Mouse (Mus musculus) hindbrain, embryonic 16.5 days (tissue): Measurements from ENCODE around the gene Jam3. TPM values are rescaled to one million over a fixed set of nuclear protein-coding genes. Genes with fewer than 3 reads are reported as not detected.

Experiments used
- ATAC-seq: fragments of 200-750 bp; cut with Nextera tagmentation; 2 replicates; pipeline ENCODE4 v1.8.0; 2017; ENCODE audit warnings: moderate TSS enrichment, moderate library complexity
- H3K27ac ChIP-seq: fragments of 300-500 bp; sonication (generic); 2 replicates; pipeline ENCODE4 v1.5.1; 2014; ENCODE audit warnings: low read depth, mild to moderate bottlenecking, control low read depth, low read length, moderate library complexity
- H3K27me3 ChIP-seq: fragments of 300-500 bp; sonication (generic); replicated peaks from 2 replicates; pipeline ENCODE4 v1.6.1; 2014; ENCODE audit warnings: low read length; ENCODE audit not compliant: control insufficient read depth, insufficient read depth
- H3K36me3 ChIP-seq: fragments of 300-500 bp; sonication (generic); 2 replicates; pipeline ENCODE4 v1.6.1; 2014; ENCODE audit warnings: mild to moderate bottlenecking, low read length, moderate library complexity, mixed read lengths; ENCODE audit not compliant: control insufficient read depth, insufficient read depth
- H3K4me1 ChIP-seq: fragments of 300-500 bp; sonication (generic); 2 replicates; pipeline ENCODE4 v1.6.1; 2014; ENCODE audit warnings: low read depth, low read length; ENCODE audit not compliant: control insufficient read depth, insufficient read depth
- H3K4me2 ChIP-seq: fragments of 300-500 bp; sonication (generic); 2 replicates; pipeline ENCODE4 v1.6.1; 2014; ENCODE audit warnings: mild to moderate bottlenecking, low read length, control low read depth, moderate library complexity
- H3K4me3 ChIP-seq: fragments of 300-500 bp; sonication (generic); 2 replicates; pipeline ENCODE4 v1.5.1; 2014; ENCODE audit warnings: mild to moderate bottlenecking, low read length, control low read depth, moderate library complexity
- H3K9ac ChIP-seq: fragments of 300-500 bp; sonication (generic); 2 replicates; pipeline ENCODE4 v1.6.1; 2014; ENCODE audit warnings: low read depth, mild to moderate bottlenecking, control low read depth, low read length, moderate library complexity
- H3K9me3 ChIP-seq: fragments of 300-500 bp; sonication (generic); 2 replicates; pipeline ENCODE4 v1.6.1; 2014; ENCODE audit warnings: mild to moderate bottlenecking, low read length, moderate library complexity; ENCODE audit not compliant: control insufficient read depth
- WGBS: fragments of 180-500 bp; shearing (Covaris S2); extraction: QIAGEN DNeasy Blood & Tissue Kit; methylation state at CpG from one replicate; pipeline ENCODE4 v1.1.7; 2014; 5-methylcytosine and 5-hydroxymethylcytosine counted together
- polyA plus RNA-seq: library from polyadenylated mRNA; unstranded; fragments of >200 nt; fragmentation: Nextera tagmentation; extraction: Ambion mirVana; gene quantifications from 2 replicates; pipeline ENCODE4 v1.2.1, GENCODE M21; 2015

Gene Jam3
- polyA plus RNA-seq, 1 experiment from 2014 or later, result 43.0 TPM

DNA sequence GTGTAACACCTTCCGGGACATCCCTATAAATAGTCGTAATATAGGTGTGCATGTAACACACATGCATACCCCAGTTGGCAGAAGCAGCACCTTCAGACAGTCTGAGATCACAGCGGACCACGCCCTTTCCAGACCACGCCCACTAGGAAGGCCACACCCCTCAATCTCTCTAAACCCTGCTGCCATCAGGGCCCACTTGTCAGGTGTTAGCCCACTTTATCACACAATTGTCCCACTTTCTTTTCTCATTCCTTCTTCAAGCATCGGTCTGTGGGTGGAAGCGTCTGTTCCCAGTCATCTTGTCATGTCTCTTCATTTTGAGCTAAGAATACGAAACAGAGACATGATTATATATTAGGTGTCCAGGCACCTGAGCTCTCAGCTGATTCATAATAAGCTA is 35.2 kb upstream of the Jam3 start:
- no peak overlapping the region for H3K4me3 ChIP-seq
- H3K9me3 ChIP-seq, result no peaks in the 10 kb centered on the region
- H3K4me1 ChIP-seq, result peaks cover 28% of the 10 kb centered on the region
- no peaks in the 10 kb centered on the region for H3K36me3 ChIP-seq
- 82% methylated on average over 8 of the region's 8 CpGs for WGBS
- H3K9ac ChIP-seq, result no peak overlapping the region
- H3K27ac ChIP-seq, result no peak overlapping the region
- no peak for ATAC-seq
- H3K27me3 ChIP-seq, result no peaks in the 10 kb centered on the region
- no peak overlapping the region for H3K4me2 ChIP-seq

- 50% methylated on average over 2 of the region's 2 CpGs for WGBS
- no peaks in the 10 kb centered on the region for H3K9me3 ChIP-seq
- peaks cover 28% of the 10 kb centered on the region for H3K4me1 ChIP-seq
- H3K27me3 ChIP-seq, result no peaks in the 10 kb centered on the region
- H3K9ac ChIP-seq, result no peak overlapping the region
- H3K36me3 ChIP-seq, result no peaks in the 10 kb centered on the region
- no peak overlapping the region for H3K4me2 ChIP-seq
- H3K27ac ChIP-seq, result no peak overlapping the region
- ATAC-seq, result no peak
- H3K4me3 ChIP-seq, result no peak overlapping the region
These were observed 34.1 kb upstream of the Jam3 start for GRCm38 (mm10) chr9:27189306-27189705.

DNA sequence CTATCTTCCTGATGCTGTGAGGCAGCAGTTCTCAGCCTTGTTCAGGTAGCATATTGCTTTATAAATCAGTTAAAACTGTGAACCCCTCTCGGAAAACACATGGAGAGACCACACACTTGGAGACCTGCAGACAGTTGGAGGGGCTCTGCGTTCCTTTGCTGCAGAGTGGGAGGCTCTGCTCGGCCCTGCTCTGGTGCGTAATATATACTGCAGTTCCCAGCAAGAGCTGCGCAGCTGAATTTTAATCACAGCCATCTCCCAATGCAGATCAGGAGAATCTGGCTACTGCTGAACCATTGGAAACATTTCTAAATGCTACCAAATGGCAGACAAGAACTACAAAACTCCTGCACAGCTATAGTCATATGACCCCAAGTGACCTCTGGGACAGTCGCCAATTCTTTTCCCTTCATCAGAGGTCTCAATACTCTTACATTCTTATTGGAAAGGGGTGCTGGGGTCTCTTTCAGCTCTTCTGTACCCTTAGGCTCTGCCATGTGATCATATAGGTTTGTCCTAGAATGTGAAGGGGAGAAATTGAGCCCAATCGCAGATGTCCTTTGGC is 33.5 kb upstream of the Jam3 start:
- Histone ChIP-seq H3K27ac (no peak overlapping the region), H3K4me2 (no peak overlapping the region), H3K27me3 (no peaks in the 10 kb centered on the region)

DNA sequence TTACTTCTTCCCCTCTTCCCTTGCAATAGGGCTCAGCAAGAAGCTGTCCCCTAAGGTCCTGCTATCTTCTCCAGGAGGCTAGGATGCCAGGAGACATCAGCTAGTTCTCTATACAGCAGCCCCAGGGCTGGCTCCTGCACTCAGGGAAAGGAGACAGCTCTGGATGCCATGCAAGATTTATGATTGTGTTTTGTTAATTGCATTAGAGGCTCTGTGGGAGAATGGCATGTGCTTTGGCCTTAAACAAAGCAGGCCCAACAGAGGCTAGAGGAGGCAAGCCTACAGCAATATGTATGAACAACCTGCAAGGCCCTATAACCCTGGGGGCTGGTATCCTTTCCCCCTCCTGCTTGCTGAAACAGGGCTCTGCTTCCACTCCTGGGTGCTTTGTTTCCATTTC is 30.6 kb upstream of the Jam3 start:
- H3K36me3 ChIP-seq, result no peaks in the 10 kb centered on the region
- no peak overlapping the region for H3K9ac ChIP-seq
- peaks cover 5% of the 10 kb centered on the region for H3K4me1 ChIP-seq
- no peaks in the 10 kb centered on the region for H3K9me3 ChIP-seq
- H3K27me3 ChIP-seq, result no peaks in the 10 kb centered on the region
- ATAC-seq, result no peak
- H3K4me3 ChIP-seq, result no peak overlapping the region
- no peak overlapping the region for H3K27ac ChIP-seq
- no peak overlapping the region for H3K4me2 ChIP-seq

More for the DNA sequence above, 33.5 kb upstream of the Jam3 start:
- no peaks in the 10 kb centered on the region for H3K36me3 ChIP-seq
- 72% methylated on average over 7 of the region's 7 CpGs for WGBS
- H3K4me1 ChIP-seq, result peaks cover 28% of the 10 kb centered on the region
- ATAC-seq, result no peak
- H3K9ac ChIP-seq, result no peak overlapping the region
- H3K9me3 ChIP-seq, result no peaks in the 10 kb centered on the region
- no peak overlapping the region for H3K4me3 ChIP-seq

GRCm38 (mm10) chr9:27182087-27182486 is 26.9 kb upstream of the Jam3 start:
- H3K27me3 ChIP-seq, result no peaks in the 10 kb centered on the region
- WGBS, result 86% methylated on average over 5 of the region's 5 CpGs
- H3K9me3 ChIP-seq, result no peaks in the 10 kb centered on the region
- no peaks in the 10 kb centered on the region for H3K36me3 ChIP-seq
- H3K4me3 ChIP-seq, result no peak overlapping the region
- H3K27ac ChIP-seq, result no peak overlapping the region
- no peak overlapping the region for H3K4me2 ChIP-seq
- ATAC-seq, result no peak
- no peak overlapping the region for H3K9ac ChIP-seq
- peaks cover 5% of the 10 kb centered on the region for H3K4me1 ChIP-seq

- Histone ChIP-seq H3K9me3 (no peaks in the 10 kb centered on the region), H3K36me3 (no peaks in the 10 kb centered on the region), H3K27me3 (no peaks in the 10 kb centered on the region), H3K9ac (no peak overlapping the region), H3K4me1 (no peaks in the 10 kb centered on the region; the same call in 1 of the 2 replicates), H3K4me2 (no peak overlapping the region), H3K27ac (no peak overlapping the region), H3K4me3 (no peak overlapping the region)
- no peak for ATAC-seq
- 52% methylated on average over 3 of the region's 3 CpGs for WGBS
These were observed 25.3 kb upstream of the Jam3 start for GRCm38 (mm10) chr9:27180492-27180891.

DNA sequence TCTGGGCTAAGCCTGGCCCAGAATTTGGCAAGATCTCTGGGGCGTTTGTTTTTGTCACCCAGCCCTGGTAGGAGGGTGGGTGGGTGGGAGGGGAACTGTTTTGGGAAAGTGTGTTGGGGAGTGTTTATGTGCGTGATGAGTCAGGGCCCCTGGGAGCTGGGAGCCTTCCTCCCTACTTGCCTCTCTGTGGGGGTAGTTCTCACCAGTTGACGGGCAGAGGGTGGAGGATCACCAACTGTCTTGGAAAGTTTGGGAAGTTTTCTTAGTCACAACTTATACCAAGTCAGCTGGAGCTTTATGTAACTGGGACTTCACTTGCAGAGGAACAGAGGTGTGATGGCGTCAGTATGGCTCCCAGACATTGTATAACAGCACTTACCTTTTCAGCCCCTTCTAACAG is 23.7 kb upstream of the Jam3 start:
- Histone ChIP-seq H3K27me3 (no peaks in the 10 kb centered on the region), H3K9me3 (no peaks in the 10 kb centered on the region), H3K4me3 (no peak overlapping the region), H3K9ac (no peak overlapping the region), H3K27ac (no peak overlapping the region), H3K4me2 (no peak overlapping the region), H3K4me1 (peaks cover 1% of the 10 kb centered on the region), H3K36me3 (no peaks in the 10 kb centered on the region)
- 80% methylated on average over 4 of the region's 4 CpGs for WGBS
- no peak for ATAC-seq

DNA sequence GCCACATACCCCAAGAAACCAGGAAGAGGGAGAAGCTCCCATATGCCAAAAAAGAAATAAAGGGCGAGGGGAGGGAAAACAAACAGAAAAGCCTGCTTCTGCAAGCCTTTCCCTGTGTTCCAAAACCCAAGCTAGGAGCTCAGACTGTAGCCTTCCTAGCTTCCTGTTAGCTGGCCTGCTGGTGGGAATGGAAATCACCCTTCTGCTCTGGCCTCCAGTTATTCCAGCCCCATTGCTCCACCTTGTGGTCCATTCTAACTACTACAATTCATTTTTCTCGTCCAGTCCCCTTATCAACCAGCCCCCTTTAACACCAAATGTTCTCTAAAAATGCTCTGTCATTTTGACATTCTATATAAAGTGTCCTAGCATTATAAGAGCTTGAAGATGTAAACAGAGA is 20.9 kb upstream of the Jam3 start:
- Histone ChIP-seq H3K4me1 (peaks cover 2% of the 10 kb centered on the region), H3K4me2 (no peak overlapping the region), H3K27ac (no peak overlapping the region), H3K27me3 (no peaks in the 10 kb centered on the region), H3K4me3 (no peak overlapping the region), H3K9me3 (no peaks in the 10 kb centered on the region), H3K36me3 (no peaks in the 10 kb centered on the region), H3K9ac (no peak overlapping the region)
- WGBS, result 3% methylated on average over 2 of the region's 2 CpGs
- peak; percentile 80 for ATAC-seq

DNA sequence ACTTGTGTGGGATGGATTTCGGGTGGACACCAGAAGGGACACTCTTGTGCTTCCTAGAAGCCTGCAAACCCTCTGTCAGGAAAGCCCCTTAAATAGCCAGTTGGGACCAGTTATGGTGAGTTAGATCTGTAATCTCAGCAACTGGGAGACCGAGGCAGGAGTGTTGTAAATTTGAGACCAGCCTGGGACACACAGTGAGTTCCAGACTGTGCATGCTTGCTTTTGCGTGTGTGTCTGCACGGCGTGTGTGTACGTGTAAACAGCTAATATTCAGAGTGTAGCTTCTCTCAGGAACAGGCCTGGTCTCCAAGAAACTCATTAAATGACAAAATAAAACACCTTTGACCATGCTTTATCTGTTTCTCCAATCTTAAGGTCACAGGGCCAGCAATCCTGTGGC is 20.5 kb upstream of the Jam3 start:
- H3K4me2 ChIP-seq, result no peak overlapping the region

GRCm38 (mm10) chr9:27175241-27175640 is 20.0 kb upstream of the Jam3 start:
- WGBS, result 92% methylated on average over 13 of the region's 13 CpGs
- H3K4me3 ChIP-seq, result no peak overlapping the region
- no peak overlapping the region for H3K4me2 ChIP-seq
- H3K27me3 ChIP-seq, result no peaks in the 10 kb centered on the region
- H3K9me3 ChIP-seq, result no peaks in the 10 kb centered on the region
- no peak for ATAC-seq
- no peak overlapping the region for H3K9ac ChIP-seq
- peaks cover 2% of the 10 kb centered on the region for H3K4me1 ChIP-seq
- H3K36me3 ChIP-seq, result no peaks in the 10 kb centered on the region
- H3K27ac ChIP-seq, result no peak overlapping the region

More for the DNA sequence above, 20.5 kb upstream of the Jam3 start:
- ATAC-seq, result no peak
- no peaks in the 10 kb centered on the region for H3K36me3 ChIP-seq
- no peak overlapping the region for H3K27ac ChIP-seq
- peaks cover 2% of the 10 kb centered on the region for H3K4me1 ChIP-seq
- no peak overlapping the region for H3K4me3 ChIP-seq
- WGBS, result 90% methylated on average over 6 of the region's 6 CpGs
- no peak overlapping the region for H3K9ac ChIP-seq
- no peaks in the 10 kb centered on the region for H3K9me3 ChIP-seq
- no peaks in the 10 kb centered on the region for H3K27me3 ChIP-seq
